Mouse (Mus musculus): ENCODE results near the gene Acacb.

- TF ChIP-seq CTCF (conservative IDR thresholded peaks at IDR 0.05 in 1 of 2, IDR thresholded peaks at IDR 0.05 in 1 of 2; ENCODE audit: low read depth in 2 of 2, low read length in 2 of 2) (no peak), ZKSCAN1 (IDR thresholded peaks at IDR 0.05; ENCODE audit: borderline replicate concordance, low read depth, low read length) (no peak), MXI1 (IDR thresholded peaks at IDR 0.05; ENCODE audit: low read depth, low read length) (no peak), MAFK (IDR thresholded peaks at IDR 0.05; ENCODE audit: insufficient replicate concordance, low read length) (no peak), POLR2A (IDR thresholded peaks at IDR 0.05; ENCODE audit: low read depth, low read length) (no peak), E2F4 (IDR thresholded peaks at IDR 0.05; ENCODE audit: insufficient replicate concordance, low read depth, low read length) (no peak), EP300 (IDR thresholded peaks at IDR 0.05; ENCODE audit: low read length) (no peak), ZMIZ1 (IDR thresholded peaks at IDR 0.05; ENCODE audit: low read depth, low read length) (no peak), POLR2AphosphoS2 (IDR thresholded peaks at IDR 0.05; ENCODE audit: low read depth, low read length) (no peak), KAT2A (IDR thresholded peaks at IDR 0.05; ENCODE audit: insufficient replicate concordance, low read length) (no peak)
Observed at GRCm38 (mm10) chr5:114135516-114135915, 10.8 kb upstream of the Acacb start.
